Mouse (Mus musculus): Measurements from ENCODE around the gene Narfl.

DNA sequence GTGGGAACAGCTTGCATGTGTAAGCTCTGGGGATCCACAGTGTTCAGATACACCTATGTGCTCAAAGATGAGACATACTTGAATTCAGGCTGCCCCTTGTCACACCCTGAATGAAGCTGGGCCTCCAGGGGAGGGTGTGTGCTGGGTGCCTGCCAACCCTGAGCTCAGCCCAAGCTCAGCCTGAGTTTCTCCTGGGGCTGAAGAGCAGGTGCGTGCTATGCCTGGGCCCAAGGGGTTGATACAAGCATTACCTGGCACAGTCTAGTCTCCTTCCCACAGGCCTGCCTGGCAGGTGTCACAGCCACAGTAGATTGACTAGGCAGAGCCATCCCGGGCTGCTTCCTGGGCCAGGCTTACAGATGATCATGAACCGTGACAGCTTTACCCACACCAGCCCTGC is 37.8 kb upstream of the Narfl start, which contains the start of gene Mslnl:
- TF ChIP-seq EP300 (IDR thresholded peaks at IDR 0.05; ENCODE audit: low read depth) (no peak), CTCF (IDR thresholded peaks at IDR 0.05; ENCODE audit: low read depth) (no peak)
